In the genomic region with DNA sequence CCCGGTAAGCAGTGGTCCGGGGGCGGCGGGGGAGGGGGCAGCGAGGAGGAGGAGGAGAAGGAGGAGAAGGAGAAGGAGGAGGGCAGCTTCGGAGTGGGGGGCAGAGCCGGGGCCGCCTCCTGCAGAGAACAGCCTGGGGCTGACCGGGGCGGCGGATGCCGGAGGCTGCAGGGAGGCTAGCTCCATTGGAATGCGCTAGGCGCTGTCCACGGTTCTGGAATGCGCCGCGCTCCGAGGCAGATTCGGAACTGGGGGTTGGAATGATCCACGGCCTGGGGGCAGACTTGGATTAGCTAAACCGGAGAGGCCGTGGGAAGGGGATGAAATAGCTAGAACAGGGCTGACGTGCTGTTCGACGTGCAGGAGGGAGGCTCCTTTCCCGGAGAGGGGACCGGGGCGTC, we compare ENCODE assay signal across 8 mouse cellular contexts. TPM values are rescaled to one million over a fixed set of nuclear protein-coding genes. Genes with fewer than 3 reads are reported as not detected.
A peak's percentile ranks its signal among the peaks of the same experiment; 100 is the strongest.
DNase-seq lines count a peak whose midpoint lies in the region; ATAC-seq and TF ChIP-seq lines count a peak whose summit lies in the region.

No protein-coding gene starts in this region.

- no peaks in the 10 kb centered on the region for H3K9me3 ChIP-seq in hindbrain, embryonic 14.5 days (ENCODE audit: control insufficient read depth, low read length)
- no peaks in the 10 kb centered on the region for H3K9me3 ChIP-seq in stomach, embryonic 14.5 days (ENCODE audit: control insufficient read depth, low read depth, low read length)

- peak; percentile 79 for DNase-seq in NIH3T3 (ENCODE audit: low read depth)
- peak; percentile 66 for DNase-seq in brain, embryonic 14.5 days (ENCODE audit: low read depth)
- peak; percentile 88 for DNase-seq in forelimb bud, embryonic 11.5 days (ENCODE audit: low read depth, low spot score)
- peak; percentile 71 for DNase-seq in hindbrain, embryonic 14.5 days (ENCODE audit: low spot score)
- DNase-seq in left cerebral cortex, postnatal 10 days (ENCODE audit: extremely low spot score in 1 of 2, low spot score in 2 of 2): peak; percentile 36 to 82
- DNase-seq in natural killer cell, adult 2 months (ENCODE audit: low spot score in 2 of 2): no peak

- ATAC-seq in hindbrain, embryonic 14.5 days (ENCODE audit: low FRiP score): peak; percentile 31; the same call in 1 of the 2 replicates
- ATAC-seq in megakaryocyte progenitor cell, adult 5-6 weeks (replicated peaks; ENCODE audit: poor library complexity): peak; percentile 76
- ATAC-seq in stomach, embryonic 14.5 days (ENCODE audit: insufficient number of reproducible peaks, insufficient read depth, low FRiP score, low read depth): no peak

- H3K27ac ChIP-seq in hindbrain, embryonic 14.5 days: peak overlapping the region; percentile 91
- H3K27ac ChIP-seq in stomach, embryonic 14.5 days (ENCODE audit: low read length): no peak overlapping the region

- H3K36me3 ChIP-seq in hindbrain, embryonic 14.5 days (replicated peaks; ENCODE audit: control insufficient read depth, insufficient read depth): no peaks in the 10 kb centered on the region
- no peaks in the 10 kb centered on the region for H3K36me3 ChIP-seq in stomach, embryonic 14.5 days (ENCODE audit: control insufficient read depth, insufficient read depth, low read length)

- no peak for TF ChIP-seq POLR2A in brain, embryonic 14.5 days (IDR thresholded peaks at IDR 0.05; ENCODE audit: borderline replicate concordance, extremely low read depth, insufficient read depth, insufficient read length, poor library complexity, severe bottlenecking)

- H3K27me3 ChIP-seq in hindbrain, embryonic 14.5 days (ENCODE audit: control insufficient read depth, insufficient read depth, low read length): peaks cover 25% of the 10 kb centered on the region
- H3K27me3 ChIP-seq in stomach, embryonic 14.5 days (ENCODE audit: control insufficient read depth, insufficient read depth, low read length): peaks cover 51% of the 10 kb centered on the region

- TF ChIP-seq CTCF in brain, embryonic 14.5 days (IDR thresholded peaks at IDR 0.05; ENCODE audit: borderline replicate concordance, extremely low read depth, insufficient read depth, insufficient read length): no peak

- intact Hi-C loops in left cerebral cortex, postnatal 10 days (cut with DNase I): loop anchor here (5.0 to 10.0 kb wide), 2 partner anchors 64 to 306 kb away; a partner anchor contains a TSS

- WGBS in hindbrain, embryonic 14.5 days: under 1% methylated on average over 28 of the region's 29 CpGs
- WGBS in stomach, embryonic 14.5 days: under 1% methylated on average over 29 of the region's 29 CpGs

- peak overlapping the region; percentile 80 for H3K9ac ChIP-seq in hindbrain, embryonic 14.5 days
- no peak overlapping the region for H3K9ac ChIP-seq in stomach, embryonic 14.5 days (replicated peaks; ENCODE audit: low read depth, low read length)

- H3K4me2 ChIP-seq in hindbrain, embryonic 14.5 days (replicated peaks): peak overlapping the region; percentile 57
- peak overlapping the region; percentile 54 for H3K4me2 ChIP-seq in stomach, embryonic 14.5 days (replicated peaks; ENCODE audit: low read depth, low read length)

- H3K4me3 ChIP-seq in hindbrain, embryonic 14.5 days (replicated peaks; ENCODE audit: low read length): peak overlapping the region; percentile 63
- H3K4me3 ChIP-seq in stomach, embryonic 14.5 days (ENCODE audit: low read depth, low read length): peak overlapping the region; percentile 26; the same call in 1 of the 2 replicates

- H3K4me1 ChIP-seq in hindbrain, embryonic 14.5 days (replicated peaks; ENCODE audit: control insufficient read depth, insufficient read depth, low read length): peaks cover 52% of the 10 kb centered on the region
- H3K4me1 ChIP-seq in stomach, embryonic 14.5 days (ENCODE audit: control insufficient read depth, insufficient read depth, low read length): peaks cover 8% of the 10 kb centered on the region; the same call in 1 of the 2 replicates

RNA-seq across cellular contexts. Expression of a gene that starts 7.8 kb away (rescaled TPM):
- polyA plus RNA-seq in brain, embryonic 14.5 days (2012; rRNA removed): 80.5 and 110 TPM in 2 replicates
- polyA plus RNA-seq in hindbrain, embryonic 14.5 days (2014; fragmentation: Nextera tagmentation; extraction: Ambion mirVana): 62.1 and 73.6 TPM in 2 replicates
- 100 to 1,000 TPM; 350 to 355 TPM for total RNA-seq in left cerebral cortex, postnatal 10 days (2021)
- 0.15 and 0.27 TPM in 2 replicates for total RNA-seq in megakaryocyte progenitor cell, adult 5-6 weeks (2015)
- 0.51 and 0.96 TPM in 2 replicates for total RNA-seq in megakaryocyte progenitor cell, adult 5-6 weeks (2017)
- 1.4 and 2.1 TPM in 2 replicates for polyA plus RNA-seq in stomach, embryonic 14.5 days (2014; fragmentation: Nextera tagmentation; extraction: Ambion mirVana)

RNA-seq across cellular contexts. Expression of a gene that starts 27.9 kb away (rescaled TPM):
- 19.5 and 32.8 TPM in 2 replicates for polyA plus RNA-seq in brain, embryonic 14.5 days (2012; rRNA removed)
- 28.8 and 33.2 TPM in 2 replicates for polyA plus RNA-seq in hindbrain, embryonic 14.5 days (2014; fragmentation: Nextera tagmentation; extraction: Ambion mirVana)
- 1 to 10 TPM; 2.9 to 3.4 TPM for total RNA-seq in left cerebral cortex, postnatal 10 days (2021)
- 11.2 and 14.2 TPM in 2 replicates for total RNA-seq in megakaryocyte progenitor cell, adult 5-6 weeks (2015)
- total RNA-seq in megakaryocyte progenitor cell, adult 5-6 weeks (2017): 5.7 and 11.8 TPM in 2 replicates
- polyA plus RNA-seq in stomach, embryonic 14.5 days (2014; fragmentation: Nextera tagmentation; extraction: Ambion mirVana): 1.2 and 1.8 TPM in 2 replicates

RNA-seq across cellular contexts. Expression of a gene that starts 56.9 kb away (rescaled TPM):
- 43.2 and 47.0 TPM in 2 replicates for polyA plus RNA-seq in brain, embryonic 14.5 days (2012; rRNA removed)
- 14.6 and 15.4 TPM in 2 replicates for polyA plus RNA-seq in hindbrain, embryonic 14.5 days (2014; fragmentation: Nextera tagmentation; extraction: Ambion mirVana)
- total RNA-seq in left cerebral cortex, postnatal 10 days (2021): 10 to 100 TPM; 22.7 to 24.4 TPM
- 10.4 and 11.3 TPM in 2 replicates for total RNA-seq in megakaryocyte progenitor cell, adult 5-6 weeks (2015)
- total RNA-seq in megakaryocyte progenitor cell, adult 5-6 weeks (2017): 6.8 and 8.2 TPM in 2 replicates
- 11.8 and 12.7 TPM in 2 replicates for polyA plus RNA-seq in stomach, embryonic 14.5 days (2014; fragmentation: Nextera tagmentation; extraction: Ambion mirVana)

Comparison
In these comparisons a context has a peak if more than half of its experiments do, and no peak if none do; other contexts are left out.
1. DNase-seq: peak in NIH3T3 (single experiment), brain, embryonic 14.5 days (single experiment), forelimb bud, embryonic 11.5 days (single experiment), hindbrain, embryonic 14.5 days (single experiment) and left cerebral cortex, postnatal 10 days (2 of 2); none in natural killer cell, adult 2 months (0 of 2).
2. RNA of a gene that starts 7.8 kb away (polyA plus RNA-seq): 80.5 to 110 TPM in brain, embryonic 14.5 days and 62.1 to 73.6 TPM in hindbrain, embryonic 14.5 days; 1.4 to 2.1 TPM in stomach, embryonic 14.5 days; every median in the first group is over 10 times any median in the second.